Mouse (Mus musculus): ENCODE data around the gene Ccdc28b. TPM values are rescaled to one million over a fixed set of nuclear protein-coding genes. Genes with fewer than 3 reads are reported as not detected.

The Ccdc28b gene
- total RNA-seq, 2 experiments from 2014 or later, result 28.7 to 29.2 TPM

DNA sequence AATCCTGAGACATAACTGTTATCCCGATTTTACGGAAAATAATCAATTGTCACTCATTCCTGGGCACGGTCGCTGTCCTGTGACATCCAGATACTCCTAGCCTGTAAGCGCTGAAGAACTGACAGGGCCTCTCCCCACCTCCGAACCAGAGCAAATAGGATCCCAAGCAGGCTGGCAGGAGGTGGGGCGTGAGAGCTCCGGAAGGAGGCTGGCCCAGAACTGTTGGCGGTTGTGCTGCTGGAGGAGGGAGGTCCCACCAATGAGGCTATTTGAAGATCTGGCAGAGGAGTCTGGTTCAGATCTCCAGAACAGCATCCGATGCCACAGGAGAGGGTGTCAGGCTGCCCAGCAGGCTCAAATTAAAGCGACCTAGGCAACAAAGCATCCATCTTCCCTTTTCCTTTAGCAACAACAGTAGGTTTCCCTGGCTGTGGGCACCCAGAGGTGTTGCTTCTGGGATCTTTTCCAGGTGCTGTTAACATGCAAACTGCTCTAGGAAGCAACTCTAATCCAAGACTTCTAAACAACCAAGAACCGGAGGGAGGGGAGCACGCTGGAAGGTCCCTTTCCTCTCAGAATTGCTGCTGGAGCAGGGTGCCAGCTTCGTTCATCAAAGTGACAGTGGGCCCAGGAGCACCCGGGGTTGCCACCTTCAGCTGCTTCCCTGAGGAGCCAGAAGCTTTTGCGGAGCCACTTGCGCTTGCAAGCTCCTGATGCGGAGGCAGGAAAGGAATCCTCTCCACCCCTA lies 708 bp upstream of the Ccdc28b start:
- DNase-seq (ENCODE audit: low spot score), result peak; percentile 90

DNA sequence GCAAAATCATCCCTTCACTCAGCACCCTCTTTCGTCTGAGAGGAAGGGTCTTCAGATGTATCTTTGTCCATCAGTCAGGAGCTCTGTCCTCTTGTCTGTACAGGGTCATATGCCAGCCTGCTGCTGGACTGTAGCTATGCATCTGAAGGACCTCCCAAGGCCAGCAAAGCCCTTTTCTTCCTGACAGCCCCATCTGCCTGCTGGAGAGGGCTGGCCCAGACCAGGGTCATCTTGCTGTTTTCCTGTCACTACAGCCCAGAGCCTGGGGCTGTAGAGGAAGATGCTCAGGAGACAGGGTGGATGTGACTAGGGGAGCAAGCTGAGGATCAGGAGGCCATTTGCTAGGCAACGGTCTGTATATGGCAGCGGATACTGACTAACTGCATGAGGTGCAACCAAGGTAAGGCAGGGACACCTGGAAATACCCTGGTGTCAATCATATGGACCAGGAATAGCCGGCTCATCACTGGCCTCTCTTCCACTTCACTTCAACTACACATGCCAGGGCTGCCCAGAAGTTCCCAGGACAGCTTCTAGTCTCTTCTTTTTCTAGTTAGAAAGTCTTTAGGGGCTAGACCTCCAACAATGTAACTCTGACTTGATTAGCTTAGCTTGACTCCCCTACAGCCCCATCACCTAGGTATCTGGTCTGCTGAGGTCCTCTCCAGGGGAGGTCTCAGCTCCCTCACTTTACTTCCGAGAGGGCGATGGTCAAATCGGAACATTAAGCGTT lies 778 bp downstream of the Ccdc28b start:
- DNase-seq (ENCODE audit: low spot score), result no peak

DNA sequence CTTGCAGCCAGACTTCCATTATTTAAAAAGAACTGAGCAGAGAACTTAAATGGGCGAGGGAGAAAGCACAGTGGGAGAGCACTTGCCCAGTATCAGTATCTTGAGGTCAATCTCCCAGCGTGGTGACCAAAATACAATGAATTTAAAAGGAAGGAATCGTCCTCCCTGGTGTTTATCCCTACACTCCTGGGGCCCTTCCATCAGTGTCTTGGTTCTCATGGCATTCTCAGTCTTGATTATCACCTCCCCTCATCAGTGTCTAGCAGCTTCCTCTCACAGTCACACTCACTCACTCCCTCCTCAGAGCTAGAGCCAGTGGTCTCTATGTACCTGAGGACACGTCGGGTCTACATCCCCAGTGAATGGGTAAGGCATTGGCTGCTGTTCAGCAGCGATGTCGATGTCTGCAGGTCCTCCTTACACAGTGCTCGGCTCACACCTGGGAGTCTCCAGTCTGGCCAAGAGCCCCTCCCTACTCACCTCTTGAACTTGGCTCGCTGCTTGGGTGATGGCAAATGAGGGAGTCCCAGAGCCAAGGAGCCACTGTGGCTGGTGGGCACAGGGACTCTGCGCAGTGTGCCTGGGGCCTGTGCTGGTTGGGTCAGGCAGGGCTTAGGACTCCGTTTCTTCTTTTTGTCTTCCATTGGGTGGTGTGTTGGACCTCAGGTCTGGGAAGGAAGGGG lies 1.5 kb downstream of the Ccdc28b start:
- DNase-seq (ENCODE audit: low spot score), result no peak

DNA sequence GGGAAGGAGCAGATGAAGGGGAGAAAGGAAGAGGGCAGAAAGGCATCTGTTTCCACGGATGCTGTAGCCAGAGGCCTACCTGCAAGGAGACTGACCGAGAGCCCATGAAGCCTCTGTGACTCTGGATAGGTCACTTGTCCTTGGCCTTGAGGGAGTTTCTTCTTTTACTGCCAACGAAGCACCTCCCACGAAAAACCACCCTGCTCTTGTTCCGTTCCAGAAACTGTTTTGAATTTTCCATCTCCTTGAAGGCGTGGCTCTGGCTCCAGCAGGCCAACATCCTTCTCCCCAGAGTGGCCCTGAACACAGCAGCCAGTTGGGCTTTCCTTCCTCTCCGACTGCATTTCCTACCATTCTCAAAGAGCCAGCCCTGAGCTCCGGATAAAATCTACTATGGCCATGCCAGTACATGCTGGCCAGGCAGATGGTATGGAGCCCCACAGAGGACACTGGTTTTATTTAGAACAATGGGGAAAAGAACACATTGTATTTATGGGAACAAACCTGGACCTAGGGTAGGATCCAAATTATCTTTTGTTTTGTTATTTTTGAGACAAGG lies 2.4 kb downstream of the Ccdc28b start:
- DNase-seq (ENCODE audit: low spot score), result peak; percentile 55

DNA sequence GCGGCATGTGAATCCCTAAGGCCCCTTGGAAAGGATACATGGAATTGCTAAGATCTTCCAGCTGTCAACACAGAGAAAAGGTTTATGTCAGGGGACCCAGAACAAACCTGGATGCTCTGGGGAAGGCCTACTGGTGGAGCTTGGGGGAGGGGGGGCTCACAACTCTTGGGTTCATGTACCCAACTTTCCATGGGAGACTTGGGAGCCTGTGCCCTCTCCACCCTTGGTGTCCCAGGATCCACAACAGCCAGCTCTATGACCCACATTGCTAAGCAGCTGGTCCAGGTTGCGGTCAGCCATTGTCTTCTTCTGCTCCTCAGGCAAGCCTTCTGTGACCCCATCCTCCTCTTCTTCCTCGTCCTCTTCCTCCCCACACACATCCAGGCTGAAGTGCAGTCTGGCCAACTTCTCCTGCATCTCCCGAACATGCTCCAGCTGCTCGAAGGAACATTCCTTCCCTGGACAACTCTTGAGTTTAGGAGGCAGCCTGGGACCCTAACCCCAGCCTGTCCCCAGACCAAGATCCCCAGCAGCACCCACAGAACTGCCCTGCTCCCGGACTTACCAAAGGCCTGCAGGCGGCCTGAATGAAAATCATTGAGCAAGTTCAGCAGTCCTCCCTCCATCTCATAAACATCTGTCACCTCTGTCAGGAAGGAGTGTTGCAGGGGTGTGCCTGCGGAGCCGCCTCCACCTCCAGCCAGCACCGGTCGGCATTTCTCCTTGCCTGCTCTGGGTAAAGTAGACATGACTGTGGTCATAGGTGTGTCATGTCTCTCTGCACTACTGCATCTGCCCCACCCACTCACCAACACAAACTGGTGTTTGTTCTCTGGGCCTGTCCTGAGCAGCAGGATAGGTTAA lies 3.1 kb downstream of the Ccdc28b start:
- DNase-seq (ENCODE audit: low spot score), result no peak

DNA sequence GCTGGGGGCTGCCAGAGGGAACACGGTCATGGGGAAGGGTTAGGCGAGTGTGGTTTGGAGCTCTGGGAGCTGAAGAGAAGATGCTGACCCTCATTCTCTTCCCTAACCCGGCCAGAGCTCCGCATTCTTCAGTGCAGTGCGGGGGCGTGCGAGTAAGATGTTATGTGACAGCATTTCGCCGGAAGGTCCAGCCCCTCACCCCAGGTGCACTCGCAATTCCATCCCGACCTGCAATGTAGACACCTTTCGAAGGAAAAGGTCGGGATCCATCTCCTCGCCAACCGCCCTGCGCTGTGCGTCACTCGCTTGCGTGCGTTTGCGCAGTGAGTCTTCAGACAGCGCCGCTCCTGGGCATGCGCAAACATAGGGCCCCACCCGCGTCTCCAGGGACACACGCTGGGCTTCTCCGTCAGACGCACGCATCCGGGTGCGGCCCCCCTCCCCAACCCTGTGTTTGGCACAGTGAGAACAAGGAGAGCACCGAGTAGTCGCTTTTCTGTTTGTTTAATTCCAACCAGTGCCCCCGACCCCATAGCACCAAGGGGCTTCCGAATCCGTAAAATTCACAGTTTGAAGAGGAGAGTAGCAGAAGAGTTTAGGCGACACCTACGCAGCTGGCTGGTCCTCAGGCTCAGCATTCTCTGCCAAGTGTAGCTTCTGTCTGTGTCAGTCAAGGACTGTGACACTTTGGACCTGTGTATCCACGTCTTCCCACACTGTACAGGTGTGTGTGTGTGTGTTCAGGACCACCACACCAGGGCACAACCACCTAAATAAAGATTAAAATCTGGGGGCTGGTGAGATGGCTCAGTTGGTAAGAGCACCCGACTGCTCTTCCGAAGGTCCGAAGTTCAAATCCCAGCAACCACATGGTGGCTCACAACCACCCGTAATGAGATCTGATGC lies 4.7 kb downstream of the Ccdc28b start, which contains the start of gene Iqcc:
Gene Iqcc, minus strand, starts transcription at position 314 of the 906 bp plus-strand sequence.
- peak; percentile 97 for DNase-seq (ENCODE audit: low spot score)

DNA sequence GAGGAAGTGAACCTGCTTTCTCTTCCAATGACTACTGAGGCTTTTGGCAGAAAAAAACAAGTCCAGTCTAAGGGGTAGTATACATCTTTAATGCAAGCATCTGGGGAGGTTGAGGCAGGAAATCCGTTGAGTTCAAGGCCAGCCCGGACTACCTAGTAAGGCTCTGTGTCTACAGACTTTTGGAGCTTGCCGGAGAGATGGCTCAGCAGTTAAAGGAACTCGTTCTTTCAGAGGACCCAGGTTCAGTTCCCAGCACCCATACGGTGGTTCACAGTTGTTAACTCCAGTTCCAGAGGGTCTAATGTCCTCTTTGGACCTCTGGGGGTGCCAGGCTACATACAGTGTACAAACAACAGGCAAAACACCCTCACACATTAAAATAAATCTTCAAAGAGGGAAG lies 5.7 kb downstream of the Ccdc28b start:
- no peak for DNase-seq (ENCODE audit: low spot score)

DNA sequence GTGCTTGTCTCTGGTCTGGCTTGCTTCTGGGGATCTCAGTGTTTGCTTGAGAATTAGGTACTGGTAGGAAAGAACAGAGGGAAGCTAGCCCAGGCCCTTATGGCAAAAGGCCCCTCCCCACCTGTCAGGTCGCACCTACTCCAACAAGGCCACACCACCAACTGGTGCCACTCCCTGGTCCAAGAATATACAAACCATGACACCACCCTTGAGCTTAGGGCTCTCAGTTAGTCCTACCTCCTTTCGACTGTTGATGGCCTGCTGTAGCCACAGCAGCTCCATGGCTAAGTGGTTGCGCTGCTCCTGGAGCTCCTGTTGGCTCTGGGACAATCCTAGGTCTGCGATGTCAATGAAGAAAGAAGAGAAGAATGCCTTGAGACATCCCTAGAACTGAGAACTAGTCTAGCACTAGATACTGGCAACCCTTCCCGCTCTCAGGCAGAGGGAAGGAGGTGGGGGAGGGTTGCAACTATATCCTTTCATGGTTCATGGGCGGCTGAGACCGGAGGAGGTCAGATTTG lies 6.6 kb downstream of the Ccdc28b start:
- DNase-seq (ENCODE audit: low spot score), result no peak

DNA sequence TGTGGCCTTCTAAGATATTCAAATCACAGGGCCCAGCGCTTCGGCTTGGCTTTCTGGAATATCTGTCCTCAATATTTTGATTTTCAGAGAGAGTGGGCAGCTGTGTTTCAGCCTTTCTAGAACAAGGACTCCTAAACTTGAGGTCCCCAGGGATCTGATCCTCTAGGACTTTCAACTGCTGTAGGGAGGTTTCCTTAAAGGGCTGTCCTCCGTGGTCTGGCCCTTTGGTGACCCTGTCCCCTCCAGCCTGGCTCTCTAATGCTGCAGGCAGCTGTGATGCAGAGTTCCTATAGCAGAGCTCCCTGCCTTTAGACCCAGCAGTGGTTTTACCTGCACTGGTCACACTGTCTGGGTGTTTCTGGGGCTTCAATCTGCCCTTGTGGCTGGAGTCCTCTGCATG lies 7.1 kb downstream of the Ccdc28b start:
- DNase-seq (ENCODE audit: low spot score), result no peak

DNA sequence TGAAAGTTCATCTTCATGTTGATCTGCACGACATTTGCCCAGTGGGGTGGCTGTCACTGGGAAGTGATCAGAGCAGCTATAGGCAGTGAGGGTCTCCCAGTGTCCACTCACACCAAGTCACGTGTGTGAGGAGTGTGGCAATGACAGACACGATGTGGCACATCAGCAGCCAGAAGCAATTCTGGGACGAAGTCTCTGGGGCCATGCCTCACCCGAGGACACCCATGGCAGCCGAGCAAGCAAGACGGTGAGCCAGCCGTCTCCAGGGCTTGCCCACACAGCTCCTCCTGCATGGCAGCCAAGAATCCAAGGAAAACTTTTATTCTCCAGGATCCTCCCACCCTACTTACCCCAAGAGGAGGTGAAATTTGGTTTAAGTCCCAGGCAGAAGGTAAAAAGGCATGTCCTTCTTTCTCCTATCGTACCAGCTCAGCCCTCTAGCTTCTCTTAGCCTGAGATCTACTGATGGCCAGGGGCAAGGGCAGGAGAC lies 7.9 kb downstream of the Ccdc28b start:
- DNase-seq (ENCODE audit: low spot score), result no peak

DNA sequence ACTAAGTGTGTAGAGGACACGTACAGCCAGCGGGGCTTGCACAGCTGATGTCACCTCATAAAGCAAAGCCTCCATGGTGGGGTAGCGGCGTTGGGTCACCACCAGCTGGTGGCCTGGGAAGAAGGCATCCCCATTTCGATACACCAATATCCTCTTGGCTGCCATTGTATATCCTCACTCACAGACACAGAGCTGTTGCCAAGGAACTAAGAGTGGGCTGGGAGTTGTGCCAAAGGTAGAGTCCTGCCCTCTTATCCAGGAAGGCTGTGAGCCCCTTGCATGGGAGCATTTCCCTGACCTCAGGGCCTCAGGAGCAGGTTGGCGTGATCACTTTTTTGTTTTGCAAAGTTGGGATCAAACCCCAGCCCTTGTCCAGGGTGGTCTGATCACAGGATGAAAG lies 9.7 kb downstream of the Ccdc28b start, which contains the start of gene Dcdc2b:
Gene Dcdc2b, minus strand, starts transcription at position 165 of the 400 bp plus-strand sequence.
- DNase-seq (ENCODE audit: low spot score), result no peak

DNA sequence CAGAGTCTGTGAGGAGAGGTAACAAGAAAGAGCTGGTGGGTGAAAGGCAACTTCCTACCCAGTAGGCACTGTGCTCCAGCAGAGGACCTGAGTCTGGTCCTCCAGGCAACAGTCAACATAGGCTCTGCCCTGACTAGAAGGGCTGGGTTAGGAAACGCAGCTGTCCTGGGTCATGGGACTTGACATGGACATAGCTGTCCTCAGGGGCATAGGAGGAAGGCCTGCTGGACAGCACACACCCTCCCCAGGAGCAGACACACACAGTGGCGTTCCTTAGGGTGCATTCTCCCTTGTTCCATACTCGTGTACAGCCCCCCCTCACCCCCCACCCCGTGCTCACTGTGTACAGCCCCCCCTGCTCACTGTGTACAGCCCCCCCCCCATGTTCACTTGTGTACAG lies 13.3 kb downstream of the Ccdc28b start:
- no peak for DNase-seq (ENCODE audit: low spot score)

DNA sequence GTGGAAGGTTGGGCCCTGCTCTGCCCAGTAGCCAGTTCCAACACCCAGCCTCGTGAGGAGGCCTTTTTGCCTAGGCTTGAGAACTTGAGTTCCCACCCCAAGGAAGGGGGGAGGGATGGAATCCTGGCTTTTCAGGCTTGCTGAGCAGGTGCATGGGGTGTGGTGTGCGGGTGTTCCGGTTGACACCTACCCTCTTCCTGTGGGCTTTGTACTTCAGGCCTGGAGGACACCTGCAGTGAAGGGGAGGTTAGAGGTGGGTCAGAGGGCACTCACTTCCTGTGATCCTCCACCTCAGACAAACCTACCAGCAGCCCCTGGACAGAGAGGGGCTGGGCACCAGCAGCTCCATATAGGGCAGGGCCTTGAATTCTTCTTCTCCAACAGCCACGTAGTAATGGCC lies 13.7 kb downstream of the Ccdc28b start:
- no peak for DNase-seq (ENCODE audit: low spot score)

DNA sequence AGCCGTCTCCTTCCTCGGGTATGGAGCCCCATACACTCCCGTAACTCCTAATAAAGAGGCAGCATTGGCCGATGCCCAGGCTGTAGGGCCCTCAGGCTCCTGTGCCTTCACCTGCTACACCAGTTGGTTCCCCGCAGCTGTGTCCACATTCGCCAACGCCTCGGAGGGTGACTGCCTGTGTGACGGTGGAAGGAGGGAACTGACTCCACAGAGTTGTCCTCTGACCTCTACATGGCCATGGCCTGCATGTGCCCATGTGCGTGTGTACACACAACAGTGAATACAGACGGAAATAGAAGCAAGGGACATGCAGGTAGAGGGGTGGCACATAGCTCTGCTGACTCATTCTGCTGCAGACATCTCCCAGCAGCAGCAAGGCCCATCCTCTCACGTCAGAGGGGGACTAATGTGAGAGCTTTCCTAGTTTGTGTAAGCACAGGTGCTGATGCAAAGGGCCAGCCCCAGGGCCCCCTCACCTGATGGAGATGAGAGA lies 14.6 kb downstream of the Ccdc28b start:
- no peak for DNase-seq (ENCODE audit: low spot score)

DNA sequence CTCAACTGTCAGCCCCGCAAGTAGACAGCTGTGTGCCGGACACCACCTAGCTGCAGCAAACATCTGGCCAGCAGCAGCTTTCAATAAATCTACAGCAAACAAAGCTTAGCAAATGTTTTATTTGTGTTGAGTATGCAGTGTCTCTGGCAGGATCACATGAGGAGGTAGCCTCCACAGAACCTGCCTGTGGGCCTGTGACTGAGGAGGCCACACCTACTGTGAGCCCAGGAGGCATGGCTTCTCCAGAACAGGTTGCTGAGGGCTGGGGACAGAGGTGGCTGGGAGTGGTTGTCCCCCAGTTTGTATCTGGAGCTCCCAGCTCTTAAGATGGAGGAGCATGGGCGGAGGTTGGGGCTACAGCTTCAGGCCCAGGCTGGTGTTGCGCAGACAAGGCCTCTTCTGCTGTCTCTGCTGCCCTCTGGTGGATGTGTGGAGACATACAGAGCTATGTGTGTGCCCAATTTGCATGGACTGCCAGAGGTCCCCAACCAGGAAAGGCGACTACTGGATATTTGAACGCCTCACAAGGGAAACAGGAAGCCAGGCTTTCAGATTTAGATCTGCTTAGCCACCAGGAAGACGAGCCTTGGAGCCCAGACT lies 15.2 kb downstream of the Ccdc28b start:
- peak; percentile 84 for DNase-seq (ENCODE audit: low spot score)

DNA sequence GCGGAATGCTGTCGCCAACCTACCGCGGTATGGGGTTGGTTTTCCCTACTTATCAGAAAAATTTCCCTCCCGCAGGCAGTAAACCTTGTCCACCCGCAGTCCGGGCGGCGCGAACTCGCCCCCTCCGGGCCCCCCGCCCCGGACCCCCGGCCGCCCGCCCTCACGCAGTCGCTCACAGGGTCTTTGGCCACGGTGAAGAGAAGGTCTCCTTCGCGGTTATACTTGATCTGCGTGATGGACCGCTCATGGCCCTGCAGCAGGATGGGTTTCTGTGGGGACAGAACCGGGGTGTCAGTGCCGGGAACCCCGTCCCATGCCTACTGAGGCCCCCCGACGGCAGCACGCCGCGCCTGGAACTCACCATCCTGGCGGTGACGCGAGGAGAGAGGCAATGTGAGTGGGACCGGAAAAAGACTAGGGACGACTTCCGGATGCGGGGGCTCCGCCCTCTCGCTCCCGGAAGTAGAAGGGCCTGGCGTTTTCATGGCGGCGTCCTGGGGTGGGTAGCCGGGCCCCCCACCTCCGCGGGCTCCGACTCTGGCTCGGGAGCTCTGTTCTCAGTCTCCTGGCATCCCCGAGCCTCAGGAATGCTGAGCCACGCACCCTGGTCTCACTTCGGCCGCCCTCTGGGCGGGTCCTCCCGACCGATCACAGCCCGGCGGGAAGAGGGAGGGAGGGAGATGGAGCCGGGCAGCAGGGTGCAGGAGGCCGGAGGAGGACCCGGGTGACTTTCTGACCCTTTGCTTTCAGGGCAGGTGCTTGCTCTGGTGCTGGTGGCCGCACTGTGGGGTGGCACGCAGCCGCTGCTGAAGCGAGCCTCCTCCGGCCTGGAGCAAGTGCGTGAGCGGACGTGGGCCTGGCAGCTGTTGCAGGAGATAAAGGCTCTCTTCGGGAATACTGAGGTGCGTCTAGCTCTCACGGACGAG lies 23.3 kb downstream of the Ccdc28b start, which contains the start of the genes Eif3i and Tmem234:
Gene Eif3i, minus strand, starts transcription at position 416 of the 926 bp plus-strand sequence.
Gene Tmem234, plus strand, starts transcription at position 436 of the 926 bp plus-strand sequence.
- DNase-seq (ENCODE audit: low spot score), result peak; percentile 81

DNA sequence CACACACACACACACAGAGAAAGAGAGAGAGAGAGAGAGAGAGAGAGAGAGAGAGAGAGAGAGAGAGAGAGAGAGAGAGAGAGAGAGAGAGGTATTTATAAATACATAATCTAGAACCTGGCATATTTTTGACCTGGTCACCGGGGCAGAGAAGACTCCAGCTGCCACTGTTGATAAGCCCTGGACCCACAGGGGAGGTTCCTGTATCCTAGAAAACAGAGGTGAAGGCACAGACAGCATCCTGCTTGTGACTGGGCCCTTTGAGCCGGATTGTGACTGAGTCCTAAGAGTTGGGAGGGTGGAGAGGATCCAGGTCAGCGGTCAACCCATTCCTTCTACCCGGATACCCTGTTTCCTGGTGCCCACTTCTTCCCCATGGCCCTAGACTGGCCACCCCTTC lies 34.9 kb downstream of the Ccdc28b start:
- no peak for DNase-seq (ENCODE audit: low spot score)

DNA sequence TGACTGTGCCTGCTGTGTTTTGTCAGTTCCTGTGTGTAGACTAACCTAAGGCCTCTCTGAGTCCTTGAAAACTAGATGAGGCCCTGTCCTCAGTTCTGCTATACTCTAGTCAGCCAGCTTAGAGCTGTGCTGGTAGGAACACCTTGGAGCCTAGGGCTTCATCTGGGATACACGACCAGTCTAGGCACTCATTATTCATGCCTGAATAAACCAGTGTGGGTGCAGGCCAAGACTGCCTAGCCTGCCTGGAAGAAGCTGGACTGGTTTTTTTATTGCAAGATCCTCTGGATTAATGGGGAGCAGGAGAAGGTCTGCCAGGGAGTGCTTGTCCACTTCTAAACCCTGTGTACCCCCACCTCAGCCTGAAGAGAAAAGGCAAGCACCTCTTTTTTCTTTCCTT lies 36.8 kb downstream of the Ccdc28b start:
- DNase-seq (ENCODE audit: low spot score), result no peak

Measured in gastrocnemius, adult 18-20 months (tissue).